Mouse (Mus musculus): ENCODE results near the gene Adamtsl2. TPM values are rescaled to one million over a fixed set of nuclear protein-coding genes. Genes with fewer than 3 reads are reported as not detected.

Gene Adamtsl2
- total RNA-seq, 2 experiments from 2014 or later = 2.5 to 4.6 TPM

DNA sequence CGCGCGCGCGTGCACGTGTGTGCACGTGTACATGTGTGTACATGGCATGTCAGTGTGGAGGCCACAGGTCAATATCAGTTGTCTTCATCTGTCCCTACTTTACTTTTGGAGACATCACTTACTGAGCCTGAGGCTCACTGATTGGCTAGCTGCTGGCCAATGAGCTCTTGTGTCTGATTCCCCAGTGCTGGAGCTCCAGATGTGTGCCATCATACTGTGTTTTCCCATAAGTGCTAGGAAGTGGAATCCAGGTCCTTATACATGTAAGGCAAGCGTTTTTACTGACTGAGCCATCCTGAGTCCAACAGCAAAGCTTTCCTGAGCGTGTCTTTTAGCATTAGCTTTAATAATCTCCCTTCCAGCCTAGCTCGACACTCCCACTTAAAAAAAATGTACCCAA, 35.0 kb downstream of the Adamtsl2 start:
- DNase-seq (ENCODE audit: low spot score in 2 of 2) = no peak

GRCm38 (mm10) chr2:27118452-27118851, 39.3 kb downstream of the Adamtsl2 start:
- no peak for DNase-seq (ENCODE audit: low spot score in 2 of 2)

DNA sequence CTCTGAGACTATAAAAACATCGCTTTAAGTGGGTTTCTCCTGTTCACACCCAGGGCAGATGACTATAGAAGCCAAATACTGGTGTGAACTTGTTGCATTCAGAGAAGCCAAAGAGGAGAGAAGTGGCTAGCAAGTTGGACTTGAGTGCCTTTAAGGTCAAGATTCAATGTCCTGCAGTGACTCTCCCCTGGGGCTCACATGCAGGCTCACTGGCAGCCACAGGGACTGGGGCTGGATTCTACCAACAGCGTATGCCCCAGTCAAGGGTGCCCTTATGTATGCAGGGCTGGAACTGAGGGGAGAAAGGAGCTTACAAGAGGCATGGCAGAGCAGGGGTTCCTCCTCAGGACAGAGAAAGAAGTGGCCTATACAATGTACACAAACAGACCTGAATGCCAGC, 40.6 kb downstream of the Adamtsl2 start:
- no peak for DNase-seq (ENCODE audit: low spot score in 2 of 2)

DNA sequence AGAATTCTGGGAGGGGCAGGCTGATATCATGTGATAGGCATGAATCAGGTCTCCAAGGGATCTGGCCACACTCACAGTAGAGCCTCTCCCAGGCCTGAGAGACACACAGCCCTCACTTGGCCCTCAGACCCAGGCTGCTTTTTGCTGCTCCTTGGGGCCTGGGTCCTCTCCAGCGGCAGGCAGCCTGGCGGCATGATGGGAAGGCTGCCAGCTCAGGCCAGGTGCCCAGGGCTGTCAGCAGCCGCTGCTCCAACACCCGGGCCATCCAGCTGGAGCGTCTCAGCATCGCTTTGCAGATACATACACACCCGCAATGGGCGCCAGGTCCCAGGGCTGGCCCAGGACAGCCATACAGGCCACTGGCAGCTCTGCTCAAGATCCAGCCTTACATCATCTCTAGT, 41.1 kb downstream of the Adamtsl2 start:
- DNase-seq (ENCODE audit: low spot score in 2 of 2) = peak in 1 of 2 experiments; percentile 62

GRCm38 (mm10) chr2:27121626-27122355, 42.6 kb downstream of the Adamtsl2 start:
- DNase-seq (ENCODE audit: low spot score in 2 of 2) = no peak

DNA sequence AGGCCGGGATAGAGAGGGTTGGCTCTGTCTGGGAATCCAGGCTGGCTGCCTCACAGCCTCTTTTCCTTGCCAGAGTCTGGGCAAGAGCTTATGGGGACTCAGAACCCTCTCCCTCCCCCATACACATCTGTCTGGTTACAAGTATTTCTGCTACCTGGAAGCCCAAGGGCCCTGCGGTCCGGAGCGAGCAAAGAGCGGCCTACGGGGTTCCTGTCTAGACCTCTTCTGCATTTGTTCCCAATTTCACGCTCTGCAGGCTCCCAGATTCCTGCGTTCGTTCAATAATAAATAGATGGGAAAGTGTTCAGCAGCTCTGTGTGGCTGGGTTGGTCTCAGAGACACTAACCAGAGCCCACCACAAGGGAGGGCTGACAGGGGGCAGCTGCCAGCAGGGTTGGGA, 43.4 kb downstream of the Adamtsl2 start:
- DNase-seq (ENCODE audit: low spot score in 2 of 2) = no peak

GRCm38 (mm10) chr2:27123121-27123520, 43.9 kb downstream of the Adamtsl2 start:
- no peak for DNase-seq (ENCODE audit: low spot score in 2 of 2)

- DNase-seq (ENCODE audit: low spot score in 2 of 2) = peak; percentile 36 to 58
These were observed 46.8 kb downstream of the Adamtsl2 start for GRCm38 (mm10) chr2:27125979-27126378.

GRCm38 (mm10) chr2:27126496-27126895, 47.3 kb downstream of the Adamtsl2 start:
- no peak for DNase-seq (ENCODE audit: low spot score in 2 of 2)

DNA sequence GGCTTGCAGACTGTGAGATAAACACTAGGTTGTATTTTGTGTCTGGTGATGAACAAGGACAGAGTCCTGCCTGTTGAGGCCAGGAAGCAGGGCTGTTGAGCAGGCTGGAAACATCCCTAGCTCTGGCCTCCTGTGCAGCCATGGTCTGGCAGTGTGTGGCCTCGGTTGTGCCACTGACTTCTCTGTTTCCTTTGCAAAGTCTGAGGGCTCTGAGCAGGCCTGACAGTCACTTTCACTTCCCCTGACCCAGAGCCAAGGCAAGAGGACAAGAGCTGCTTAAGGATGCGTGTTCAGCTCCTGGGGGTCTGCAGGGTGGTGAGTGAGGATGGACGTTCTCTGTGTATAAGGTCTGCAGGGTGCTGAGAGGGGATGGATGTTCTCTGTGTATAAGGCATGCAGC, 49.8 kb downstream of the Adamtsl2 start:
- DNase-seq (ENCODE audit: low spot score in 2 of 2) = no peak

GRCm38 (mm10) chr2:27135935-27136334, 56.8 kb downstream of the Adamtsl2 start:
- DNase-seq (ENCODE audit: low spot score in 2 of 2) = no peak

DNA sequence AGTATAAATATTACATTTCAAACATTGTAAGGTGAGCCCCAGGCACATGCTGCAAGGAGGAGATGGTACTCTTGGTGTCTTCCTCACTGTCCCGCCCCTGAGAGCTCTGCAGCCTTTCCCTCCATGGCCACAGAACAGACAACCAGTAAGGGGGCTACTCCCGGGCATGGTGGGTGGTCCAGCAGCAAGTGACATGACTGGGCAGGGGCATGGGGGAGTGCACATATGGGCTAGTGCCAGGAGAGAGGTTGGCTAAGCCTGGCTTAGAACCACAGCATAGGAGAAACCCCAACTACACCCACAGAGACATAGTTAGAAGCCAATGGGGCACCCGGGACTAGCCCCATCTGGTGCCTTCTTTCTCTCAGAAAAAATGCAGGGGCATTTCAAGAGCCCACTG, 57.2 kb downstream of the Adamtsl2 start:
- DNase-seq (ENCODE audit: low spot score in 2 of 2) = no peak

- DNase-seq (ENCODE audit: low spot score in 2 of 2) = no peak
These were observed 57.6 kb downstream of the Adamtsl2 start for GRCm38 (mm10) chr2:27136789-27137188.

DNA sequence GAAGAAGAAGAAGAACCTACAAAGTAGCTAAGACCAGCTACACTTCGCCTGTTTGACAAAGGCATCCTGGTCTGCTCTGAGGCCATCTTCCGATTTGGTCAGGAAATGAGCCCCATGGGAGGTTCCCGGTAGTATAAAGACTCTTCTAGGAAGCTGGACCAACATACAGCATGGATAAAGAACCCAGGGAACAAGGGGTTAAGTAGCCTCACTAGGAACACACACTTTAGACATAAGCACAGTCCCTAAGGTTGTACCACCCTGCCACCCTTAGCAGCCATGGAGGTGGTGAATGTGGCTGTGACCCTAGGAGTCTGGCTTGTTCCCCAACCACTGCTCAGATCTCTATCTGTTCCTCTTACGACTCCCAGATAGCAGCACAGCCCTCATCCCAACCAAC, 59.2 kb downstream of the Adamtsl2 start:
- no peak for DNase-seq (ENCODE audit: low spot score in 2 of 2)

- DNase-seq (ENCODE audit: low spot score in 2 of 2) = peak in 1 of 2 experiments; percentile 50
These were observed 62.9 kb downstream of the Adamtsl2 start, which contains the start of gene Fam163b for GRCm38 (mm10) chr2:27141950-27142693. Fam163b (minus strand) TSS chr2:27142491.

DNA sequence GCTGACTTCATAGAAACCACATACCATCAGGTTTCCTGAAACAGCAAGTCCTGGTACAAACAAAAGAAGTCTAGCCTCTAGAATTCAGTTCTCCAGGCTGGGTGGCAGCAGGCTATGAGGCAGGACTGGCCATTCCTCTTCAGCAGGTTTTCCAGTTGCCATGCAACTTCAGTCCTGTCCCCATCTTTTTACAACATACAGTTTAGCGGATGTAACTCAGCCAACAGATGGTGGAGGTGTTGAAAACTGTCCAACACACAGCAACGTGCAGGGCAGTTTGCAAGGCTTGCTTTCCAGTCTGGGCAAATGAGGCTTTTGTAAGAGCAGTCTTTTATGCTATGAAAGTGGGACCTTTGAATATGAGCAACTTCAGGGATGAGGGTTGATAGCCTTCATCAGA, 65.8 kb downstream of the Adamtsl2 start:
- DNase-seq (ENCODE audit: low spot score in 2 of 2) = no peak

GRCm38 (mm10) chr2:27146840-27147239, 67.7 kb downstream of the Adamtsl2 start:
- no peak for DNase-seq (ENCODE audit: low spot score in 2 of 2)

- no peak for DNase-seq (ENCODE audit: low spot score in 2 of 2)
These were observed 70.3 kb downstream of the Adamtsl2 start for GRCm38 (mm10) chr2:27149457-27149856.

GRCm38 (mm10) chr2:27154466-27155185, 75.4 kb downstream of the Adamtsl2 start:
- no peak for DNase-seq (ENCODE audit: low spot score in 2 of 2)

DNA sequence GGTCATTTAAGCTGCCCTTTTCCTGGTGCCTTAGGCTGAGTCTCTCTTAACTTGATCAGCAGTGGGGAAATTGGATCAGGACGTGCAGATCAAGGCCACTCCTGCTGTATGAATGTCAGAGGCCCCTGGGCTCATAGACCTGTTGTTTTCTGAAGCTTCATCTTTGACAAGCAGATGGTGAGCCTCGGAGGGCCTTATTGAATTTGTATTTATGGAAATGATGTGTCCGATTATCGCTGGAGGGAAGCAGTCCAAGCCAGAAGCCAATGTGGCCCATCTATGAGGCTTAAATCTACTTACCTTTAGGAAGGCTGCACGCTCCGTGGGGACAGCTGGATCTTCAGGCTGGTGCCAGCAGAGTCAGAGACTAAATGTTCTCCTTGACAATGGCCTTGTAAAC, 77.4 kb downstream of the Adamtsl2 start:
- no peak for DNase-seq (ENCODE audit: low spot score in 2 of 2)
